Mouse (Mus musculus) adrenal gland, postnatal 36 days (tissue): ENCODE measurements at regions not wholly inside any gene's neighbourhood (a gene's known extent, or its start where the extent isn't known, plus 50 kb on each side); places are given as distances from the start of the nearest gene placed in this dataset.

Experiments
- DNase-seq, 2 experiments: peaks; one replicate each; pipeline ENCODE4 v3.0.0; 2021; ENCODE audit warnings: mixed read lengths in 1 of 2

GRCm38 (mm10) chr16:5380626-5381025 lies 124.8 kb upstream of the Eef2kmt start:
- no peak for DNase-seq

GRCm38 (mm10) chr16:5377001-5377400 lies 121.2 kb upstream of the Eef2kmt start:
- no peak for DNase-seq

- peak in 1 of 2 experiments; percentile 3 for DNase-seq
These were observed 119.2 kb upstream of the Eef2kmt start for GRCm38 (mm10) chr16:5374818-5375605.

DNA sequence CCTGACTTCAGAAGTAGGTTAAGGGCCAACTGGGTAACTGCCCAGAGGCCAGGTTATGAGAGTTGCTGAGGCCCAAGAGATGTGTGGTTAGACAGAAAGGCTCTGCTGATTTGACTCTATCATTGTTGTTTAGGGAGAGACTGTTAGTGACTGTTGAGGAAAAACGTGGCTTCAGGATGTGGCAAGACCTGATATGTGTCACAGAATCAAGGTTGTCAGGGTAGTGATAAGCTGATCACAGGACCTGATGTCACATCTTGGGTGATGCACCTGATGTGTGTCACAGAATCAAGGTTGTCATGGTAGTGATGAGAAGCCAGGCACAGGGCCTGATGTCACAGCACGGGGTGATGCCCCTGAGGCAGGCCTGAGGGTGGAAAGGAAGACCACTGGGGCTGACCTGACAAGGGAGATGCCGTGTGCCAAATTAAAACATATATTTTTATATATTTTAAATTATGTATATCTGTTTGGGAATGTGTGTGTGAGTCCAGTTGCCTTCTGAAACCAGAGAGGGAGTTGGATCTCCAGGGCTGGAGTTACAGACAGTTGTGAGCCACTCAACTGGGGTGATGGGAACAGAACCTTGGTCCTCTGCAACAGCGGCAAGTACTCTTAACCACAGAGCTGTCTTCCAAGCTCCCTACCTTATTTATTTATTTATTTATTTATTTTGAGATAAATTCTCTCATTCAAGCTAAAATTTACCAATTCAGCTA lies 115.6 kb upstream of the Eef2kmt start:
- peak in 1 of 2 experiments; percentile 20 for DNase-seq

DNA sequence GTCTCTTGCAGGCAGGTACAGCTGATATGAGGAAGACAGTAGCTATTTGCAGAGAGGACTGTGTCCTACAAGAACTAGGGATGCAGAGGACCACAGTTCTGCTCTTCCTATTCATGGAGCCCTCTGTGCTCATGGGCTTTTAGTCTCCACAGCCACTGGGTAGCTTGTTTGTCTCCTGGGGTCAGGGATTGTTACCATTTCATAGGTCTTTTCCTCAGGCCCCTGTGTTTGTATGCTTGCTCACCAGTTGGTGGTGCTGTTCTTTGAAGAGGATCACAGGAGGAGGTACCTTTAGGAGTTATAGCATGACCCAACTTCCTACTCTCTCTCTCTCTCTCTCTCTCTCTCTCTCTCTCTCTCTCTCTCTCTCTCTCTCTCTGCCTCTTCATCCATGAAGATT lies 114.7 kb upstream of the Eef2kmt start:
- DNase-seq = no peak

- DNase-seq = no peak
These were observed 113.2 kb upstream of the Eef2kmt start for GRCm38 (mm10) chr16:5368897-5369558.

DNA sequence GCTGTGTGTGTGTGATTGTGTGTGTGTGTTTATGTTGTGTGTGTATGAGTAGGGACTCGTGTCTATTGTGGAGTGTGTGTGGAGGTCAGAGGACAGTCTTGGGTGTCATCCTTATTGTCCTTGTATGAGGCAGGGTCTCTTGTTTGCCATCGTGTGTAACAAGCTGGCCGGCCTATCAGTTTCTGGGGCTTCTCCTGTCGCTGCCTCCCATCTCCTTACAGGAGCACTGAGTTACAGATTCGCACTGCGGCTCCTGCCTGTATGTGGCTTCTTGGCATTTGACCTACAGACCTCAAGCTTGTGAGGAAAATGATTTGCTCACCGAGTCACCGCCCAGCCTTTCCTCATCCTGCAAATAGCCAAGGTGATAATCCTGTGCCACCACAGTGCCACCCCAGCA lies 112.6 kb upstream of the Eef2kmt start:
- no peak for DNase-seq

DNA sequence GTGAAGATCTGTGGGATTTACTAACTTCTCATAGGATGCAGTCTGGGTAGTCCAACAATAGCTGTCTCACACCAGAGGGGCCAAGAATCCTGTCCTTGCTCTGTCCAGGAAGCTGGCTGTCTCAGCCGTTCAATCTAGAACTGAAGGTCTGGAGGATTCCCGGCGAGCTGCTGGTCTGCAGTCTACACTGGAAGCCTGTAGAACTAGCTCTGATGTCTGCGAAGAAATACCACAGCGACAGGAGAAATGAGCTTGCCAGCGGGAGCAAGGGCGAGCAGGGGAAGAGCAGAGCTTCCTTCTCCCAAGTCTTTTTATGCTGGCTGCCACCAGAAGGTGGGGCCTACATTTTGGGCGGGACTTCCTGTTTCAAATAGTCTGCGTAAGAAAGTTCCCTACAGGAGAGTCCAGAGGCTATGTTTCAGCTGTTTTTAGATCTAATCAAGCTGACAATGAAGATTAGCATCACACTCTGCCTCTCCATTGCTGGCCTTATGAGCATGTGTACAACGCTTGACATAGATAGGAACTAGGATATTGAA lies 111.9 kb upstream of the Eef2kmt start:
- DNase-seq = no peak

GRCm38 (mm10) chr16:5366021-5366420 lies 110.2 kb upstream of the Eef2kmt start:
- DNase-seq = peak in 1 of 2 experiments; percentile 3

DNA sequence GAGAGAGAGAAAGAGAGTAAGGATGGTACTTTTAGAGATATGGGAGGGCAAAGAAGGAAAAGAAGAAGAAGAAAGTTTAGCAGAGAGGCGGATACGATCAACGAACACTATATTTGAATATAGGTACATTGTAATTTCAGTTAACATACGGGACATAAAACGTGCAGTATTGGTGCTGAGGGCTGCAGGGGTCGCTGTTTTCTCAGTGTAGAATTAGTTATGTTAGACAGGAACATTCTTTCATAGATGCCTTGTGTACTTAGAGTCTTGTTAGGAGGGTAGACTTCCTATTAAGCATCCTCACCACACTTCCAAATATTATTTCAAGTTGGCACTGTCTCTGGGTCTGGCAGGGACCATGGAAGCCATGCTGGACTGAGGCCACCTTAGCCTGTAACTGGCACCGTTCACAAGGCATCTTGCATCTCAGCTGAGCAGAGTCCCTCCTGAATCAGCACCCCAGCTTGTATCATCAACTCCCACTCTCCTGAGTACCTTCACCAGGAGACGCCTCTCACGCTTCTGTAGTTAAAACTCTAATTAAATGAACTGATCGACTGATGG lies 107.3 kb upstream of the Eef2kmt start:
- no peak for DNase-seq

GRCm38 (mm10) chr16:5359193-5359592 lies 103.4 kb upstream of the Eef2kmt start:
- DNase-seq = no peak

DNA sequence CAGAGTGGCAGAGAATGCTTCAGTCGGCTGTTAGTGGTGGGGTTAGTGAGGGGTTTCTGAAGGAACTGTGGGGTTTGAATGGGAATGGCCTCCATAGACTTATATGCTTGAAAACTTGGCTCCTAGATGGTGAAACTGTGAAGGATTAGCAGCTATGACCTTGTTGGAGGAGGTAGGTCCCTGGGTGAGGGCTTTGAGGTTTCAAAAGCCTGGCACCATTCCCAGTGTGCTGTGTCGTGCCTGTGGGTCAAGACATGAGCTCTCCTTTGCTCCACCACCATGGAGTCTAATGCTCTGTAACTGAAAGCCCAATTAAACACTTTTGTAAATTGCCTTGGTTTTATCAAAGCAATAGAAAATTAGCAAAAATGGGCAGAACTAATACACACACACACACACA lies 98.1 kb upstream of the Eef2kmt start:
- DNase-seq = peak; percentile 37 to 48

DNA sequence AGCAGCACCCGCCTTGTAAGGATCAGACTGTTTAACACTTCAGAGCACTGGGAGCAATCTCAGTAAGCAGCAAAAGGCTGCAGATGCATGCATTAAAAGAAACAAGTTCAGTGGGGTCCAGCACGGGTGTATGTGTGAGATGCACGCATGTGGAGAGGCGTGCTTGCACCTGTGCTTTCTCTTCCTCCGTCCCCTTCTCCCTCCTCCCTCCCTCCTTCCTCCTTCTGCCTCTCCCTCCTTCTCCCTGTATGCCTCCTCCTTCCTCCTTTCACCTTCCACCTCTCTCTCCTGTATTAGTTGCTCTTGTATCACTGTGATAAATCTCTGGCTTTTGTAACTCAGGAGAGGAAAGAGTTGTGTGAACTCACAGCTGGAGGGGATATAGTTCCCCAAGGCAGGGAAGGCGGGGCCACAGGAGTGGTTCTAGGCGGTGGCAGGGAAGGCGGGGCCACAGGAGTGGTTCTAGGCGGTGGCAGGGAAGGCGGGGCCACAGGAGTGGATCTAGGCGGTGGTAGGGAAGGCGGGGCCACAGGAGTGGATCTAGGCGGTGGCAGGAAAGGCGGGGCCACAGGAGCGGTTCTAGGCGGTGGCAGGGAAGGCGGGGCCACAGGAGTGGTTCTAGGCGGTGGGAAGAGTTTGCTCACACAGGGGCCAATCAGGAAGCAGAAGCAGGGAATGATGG lies 96.2 kb upstream of the Eef2kmt start:
- DNase-seq = peak; percentile 22 to 23

DNA sequence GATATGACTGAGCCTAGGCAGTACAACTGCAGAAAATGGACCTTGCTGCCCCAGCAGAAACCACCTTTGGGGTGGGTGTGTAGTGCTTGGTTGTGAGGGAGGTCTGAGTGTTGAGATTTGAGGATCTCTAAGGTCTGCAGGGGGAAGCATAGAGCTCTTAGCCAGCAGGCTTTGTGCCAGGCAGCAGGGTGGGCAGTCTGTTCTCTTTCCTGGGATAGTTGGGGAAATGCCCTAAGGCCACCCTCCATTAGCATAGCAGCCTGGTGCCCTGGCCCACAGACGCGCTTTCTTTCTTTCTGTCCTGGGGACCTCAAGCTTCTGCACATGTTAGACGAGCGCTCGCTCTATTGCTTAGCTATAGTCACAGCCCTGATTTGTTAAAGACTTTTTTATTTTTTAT lies 91.4 kb upstream of the Eef2kmt start:
- DNase-seq = no peak

DNA sequence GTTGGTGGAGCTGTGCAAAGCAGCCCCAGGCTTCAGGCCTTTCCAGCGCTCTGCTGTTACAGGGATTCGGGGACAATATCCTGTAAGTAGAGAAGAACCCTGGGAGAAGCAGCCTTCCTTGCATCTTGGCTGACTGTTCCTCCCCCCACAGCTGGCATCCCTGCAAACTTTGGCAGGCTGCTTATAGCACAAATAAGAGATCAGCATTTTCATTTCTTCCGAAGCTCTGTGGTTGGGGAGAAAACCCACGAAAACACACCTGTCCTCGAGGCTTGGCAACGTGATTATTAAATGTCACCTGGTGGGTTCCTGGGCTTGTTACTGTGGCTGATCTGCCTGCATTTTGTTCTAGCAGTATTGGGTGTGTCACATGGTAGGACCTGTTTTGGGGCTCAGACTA lies 86.5 kb upstream of the Eef2kmt start:
- no peak for DNase-seq

DNA sequence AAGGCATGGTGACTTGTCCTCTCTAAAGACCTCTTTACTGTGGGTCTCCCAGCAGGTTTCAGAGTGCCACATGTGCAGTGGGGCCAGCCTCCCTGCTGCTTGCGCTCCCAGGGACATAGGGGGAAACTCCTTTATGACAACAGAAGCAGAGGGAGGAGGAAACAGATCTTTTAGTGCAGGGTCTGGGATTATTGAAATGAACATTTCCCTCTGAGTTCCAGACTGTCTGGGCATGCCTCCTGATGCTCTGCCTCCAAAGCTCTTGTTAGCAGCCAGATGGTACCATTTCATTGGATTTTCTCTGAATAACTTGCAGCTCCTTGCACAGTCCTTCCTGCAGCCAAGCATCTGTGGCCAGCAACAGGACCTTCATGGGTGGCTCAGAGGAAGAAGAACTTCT lies 60.5 kb upstream of the Eef2kmt start:
- DNase-seq = no peak

DNA sequence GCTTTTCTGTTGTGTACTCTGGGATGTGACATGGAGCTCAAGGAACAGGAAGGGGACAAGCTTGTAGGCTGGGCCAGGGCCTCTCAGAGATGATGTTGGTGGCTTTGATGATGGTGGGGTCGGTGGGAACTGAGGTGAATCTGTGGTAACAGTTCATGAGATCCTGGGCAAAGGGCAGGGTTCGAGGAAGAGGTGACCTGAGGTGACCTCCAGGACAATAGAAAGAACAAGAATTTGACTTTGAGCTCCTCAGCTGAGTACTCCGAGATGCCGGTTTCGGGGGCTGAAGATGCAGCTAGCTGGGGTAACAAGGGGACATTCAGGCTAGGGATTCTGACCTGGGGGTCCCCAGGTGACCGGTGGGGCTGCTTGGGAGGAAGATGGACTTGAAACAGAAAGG lies 57.5 kb upstream of the Eef2kmt start:
- no peak for DNase-seq

DNA sequence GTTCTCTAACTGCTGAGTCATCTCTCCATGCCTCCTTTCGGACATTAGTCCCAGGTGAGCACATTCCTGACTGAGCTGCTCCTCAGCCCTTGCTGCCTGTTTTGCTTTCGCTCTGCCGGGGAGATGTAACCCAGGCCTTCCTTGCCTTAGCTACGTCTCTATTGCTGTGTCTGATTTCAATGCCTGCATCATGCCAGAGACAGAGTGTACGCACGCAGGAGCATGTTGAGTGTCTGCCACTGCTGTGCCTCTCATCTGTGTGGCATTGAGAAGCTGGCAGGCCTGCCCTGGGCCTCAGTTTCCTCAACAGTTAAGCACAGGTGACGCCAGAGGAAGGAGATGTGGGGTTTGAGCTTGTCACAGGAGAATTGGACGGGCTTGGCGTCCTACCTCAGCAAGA lies 55.7 kb upstream of the Eef2kmt start:
- no peak for DNase-seq

DNA sequence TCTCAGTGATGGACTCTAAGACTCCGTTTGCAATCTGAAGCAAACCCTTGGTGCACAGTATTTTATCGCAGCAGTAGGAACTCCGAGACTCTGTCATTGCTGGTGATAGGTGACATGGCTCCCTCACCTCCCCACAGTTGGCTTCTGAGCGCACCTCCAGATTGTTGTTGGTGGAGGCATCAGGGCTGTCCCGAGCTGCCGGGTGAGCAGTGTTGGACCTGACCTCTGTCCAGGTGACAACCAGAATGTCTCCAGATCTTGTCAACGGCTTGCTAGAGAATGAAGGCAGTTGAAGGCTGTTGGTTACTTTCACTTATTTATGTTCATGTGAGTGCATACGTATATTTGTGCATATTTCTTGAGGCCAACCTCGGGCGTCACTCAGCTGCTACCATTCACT lies 55.0 kb upstream of the Eef2kmt start:
- no peak for DNase-seq

- no peak for DNase-seq
These were observed 52.0 kb upstream of the Eef2kmt start for GRCm38 (mm10) chr16:5307761-5308160.

DNA sequence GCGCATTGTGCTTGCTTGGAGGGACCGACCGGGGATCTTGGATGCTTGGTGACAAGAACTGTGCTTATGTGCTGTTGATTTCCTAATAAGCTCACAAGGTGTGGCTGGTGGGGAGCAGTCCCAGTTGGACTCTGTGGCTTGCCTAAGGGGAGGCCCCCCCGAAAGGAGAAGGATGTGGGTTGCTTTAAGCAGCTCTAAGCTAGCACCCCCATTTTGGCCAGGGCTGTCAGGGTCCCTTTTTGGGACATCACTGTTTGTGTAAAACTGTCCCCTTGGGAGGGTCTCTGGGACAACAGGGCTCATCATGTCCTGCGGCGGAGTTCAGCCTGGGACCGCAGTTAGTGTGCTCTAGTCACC lies 51.4 kb upstream of the Eef2kmt start:
- DNase-seq = no peak
